Mouse (Mus musculus) G1E (cell line): Measurements from ENCODE around the gene Nell1. TPM values are rescaled to one million over a fixed set of nuclear protein-coding genes. Genes with fewer than 3 reads are reported as not detected.

ENCODE experiments used
- ATAC-seq: 2 replicates; pipeline ENCODE4 v1.8.0; 2016; ENCODE audit warnings: mild to moderate bottlenecking; ENCODE audit not compliant: insufficient number of reproducible peaks, poor library complexity, low FRiP score, severe bottlenecking; ENCODE audit errors: extremely low read depth
- DNase-seq: peaks from one replicate; pipeline ENCODE4 v3.0.0; 2012; ENCODE audit warnings: low spot score
- H3K27me3 ChIP-seq: 2 replicates; pipeline ENCODE4 v1.6.1; 2012; ENCODE audit warnings: mild to moderate bottlenecking, low read length, inconsistent platforms; ENCODE audit not compliant: insufficient read depth
- H3K36me3 ChIP-seq: replicated peaks from 2 replicates; pipeline ENCODE3; 2012; ENCODE audit warnings: mild to moderate bottlenecking, inconsistent platforms
- H3K4me1 ChIP-seq: 2 replicates; pipeline ENCODE4 v1.6.1; 2012; ENCODE audit warnings: low read depth, low read length, inconsistent platforms, mixed read lengths; ENCODE audit not compliant: insufficient read depth
- H3K4me3 ChIP-seq: 2 replicates; pipeline ENCODE4 v1.5.1; 2012; ENCODE audit warnings: low read depth, mild to moderate bottlenecking, inconsistent platforms, low read length, moderate library complexity, mixed read lengths
- H3K9me3 ChIP-seq: replicated peaks from 2 replicates; pipeline ENCODE4 v1.6.1; 2012; ENCODE audit warnings: inconsistent platforms
- CTCF ChIP-seq: IDR thresholded peaks from 2 replicates; pipeline ENCODE4 v1.5.1; 2012; ENCODE audit warnings: low read depth, low read length, inconsistent platforms, mixed read lengths
- GATA1 ChIP-seq: IDR thresholded peaks from 2 replicates; pipeline ENCODE4 v1.6.1; 2012; ENCODE audit warnings: borderline replicate concordance, low read length, inconsistent platforms, mixed read lengths
- GATA2 ChIP-seq: IDR thresholded peaks from 2 replicates; pipeline ENCODE4 v1.6.1; 2012; ENCODE audit warnings: low read depth, low read length, inconsistent platforms, borderline replicate concordance
- POLR2AphosphoS5 ChIP-seq: IDR thresholded peaks from 2 replicates; pipeline ENCODE4 v1.6.1; 2012; ENCODE audit warnings: low read depth, low read length, inconsistent platforms; ENCODE audit not compliant: insufficient replicate concordance
- TAL1 ChIP-seq: conservative IDR thresholded peaks from 2 replicates; pipeline ENCODE4 v1.6.1; 2012; ENCODE audit warnings: low read depth, low read length, inconsistent platforms, mixed read lengths
- polyA plus RNA-seq: library from polyadenylated mRNA; stranded (reverse); fragments of >175 nt; gene quantifications from 2 replicates; pipeline ENCODE4 v1.2.3, GENCODE M21; 2012
- total RNA-seq, 2 experiments: library from RNA; stranded (forward) in 1 of 2; stranded (reverse) in 1 of 2; fragments of 200-1000 nt in 1 of 2; fragments of >200 nt in 1 of 2; fragmentation: Nextera tagmentation in 1 of 2; gene quantifications; 2 replicates each; pipeline ENCODE4 v1.2.3; 2014 to 2017

Gene Nell1
- total and polyA plus RNA-seq, 3 experiments = 0.05 TPM; not detected in 2

GRCm38 (mm10) chr7:49946691-49947090, 28.0 kb upstream of the Nell1 start:
- DNase-seq (no peak), ATAC-seq (no peak)
- Histone ChIP-seq H3K36me3 (no peaks in the 10 kb centered on the region), H3K9me3 (peaks cover 4% of the 10 kb centered on the region), H3K4me3 (no peak overlapping the region), H3K27me3 (no peaks in the 10 kb centered on the region), H3K4me1 (no peaks in the 10 kb centered on the region)
- TF ChIP-seq CTCF = no peak
- no peak for TF ChIP-seq GATA1
- TF ChIP-seq TAL1 = no peak
- TF ChIP-seq POLR2AphosphoS5 = no peak
- no peak for TF ChIP-seq GATA2

GRCm38 (mm10) chr7:49953546-49954181, 21.0 kb upstream of the Nell1 start:
- ATAC-seq (no peak), DNase-seq (no peak)

GRCm38 (mm10) chr7:49954834-49955233, 19.8 kb upstream of the Nell1 start:
- no peak overlapping the region for H3K4me3 ChIP-seq
- TF ChIP-seq GATA2 (no peak), POLR2AphosphoS5 (no peak)
- no peaks in the 10 kb centered on the region for H3K36me3 ChIP-seq
- H3K4me1 ChIP-seq = no peaks in the 10 kb centered on the region
- peaks cover 24% of the 10 kb centered on the region for H3K9me3 ChIP-seq
- ATAC-seq (no peak), DNase-seq (no peak)
- no peaks in the 10 kb centered on the region for H3K27me3 ChIP-seq

More at GRCm38 (mm10) chr7:49953546-49954181, 21.0 kb upstream of the Nell1 start:
- TF ChIP-seq GATA2 = no peak
- TF ChIP-seq CTCF = no peak
- no peak for TF ChIP-seq GATA1
- TF ChIP-seq POLR2AphosphoS5 = no peak
- no peak for TF ChIP-seq TAL1
- no peaks in the 10 kb centered on the region for H3K27me3 ChIP-seq
- H3K4me1 ChIP-seq = no peaks in the 10 kb centered on the region
- no peaks in the 10 kb centered on the region for H3K36me3 ChIP-seq
- H3K9me3 ChIP-seq = peaks cover 14% of the 10 kb centered on the region
- H3K4me3 ChIP-seq = no peak overlapping the region

- Histone ChIP-seq H3K4me1 (no peaks in the 10 kb centered on the region), H3K27me3 (no peaks in the 10 kb centered on the region), H3K9me3 (peaks cover 34% of the 10 kb centered on the region), H3K36me3 (no peaks in the 10 kb centered on the region), H3K4me3 (no peak overlapping the region)
- TF ChIP-seq GATA1 = no peak
- no peak for TF ChIP-seq GATA2
- TF ChIP-seq CTCF = no peak
- TF ChIP-seq POLR2AphosphoS5 = no peak
- no peak for TF ChIP-seq TAL1
- no peak for ATAC-seq
- DNase-seq = no peak
These were observed 17.5 kb upstream of the Nell1 start for GRCm38 (mm10) chr7:49957142-49957541.

GRCm38 (mm10) chr7:49963764-49964163, 10.9 kb upstream of the Nell1 start:
- no peaks in the 10 kb centered on the region for H3K4me1 ChIP-seq
- no peak for ATAC-seq
- H3K36me3 ChIP-seq = no peaks in the 10 kb centered on the region
- no peak overlapping the region for H3K4me3 ChIP-seq
- H3K9me3 ChIP-seq = peaks cover 48% of the 10 kb centered on the region
- DNase-seq = no peak
- no peaks in the 10 kb centered on the region for H3K27me3 ChIP-seq
- TF ChIP-seq CTCF (no peak), TAL1 (no peak), GATA1 (no peak), GATA2 (no peak), POLR2AphosphoS5 (no peak)

GRCm38 (mm10) chr7:49969516-49969915, 5.1 kb upstream of the Nell1 start:
- TF ChIP-seq POLR2AphosphoS5 = no peak
- no peak for TF ChIP-seq CTCF
- no peak for TF ChIP-seq GATA2
- no peak for TF ChIP-seq GATA1
- no peak for TF ChIP-seq TAL1
- Histone ChIP-seq H3K27me3 (no peaks in the 10 kb centered on the region), H3K4me1 (no peaks in the 10 kb centered on the region), H3K36me3 (no peaks in the 10 kb centered on the region), H3K4me3 (no peak overlapping the region), H3K9me3 (peaks cover 27% of the 10 kb centered on the region)
- no peak for DNase-seq
- no peak for ATAC-seq
